Mouse (Mus musculus): ENCODE data around the gene Disp1.

Disp1 gene

GRCm38 (mm10) chr1:183220796-183221718 is at the start of gene Disp1:
Gene Disp1 (minus strand): TSS chr1:183221522.
- no peak for TF ChIP-seq GATA4 (IDR thresholded peaks at IDR 0.05; ENCODE audit: insufficient replicate concordance, low read length)

- no peak for TF ChIP-seq GATA4 (IDR thresholded peaks at IDR 0.05; ENCODE audit: insufficient replicate concordance, low read length)
Observed at GRCm38 (mm10) chr1:183267666-183268065, 46.3 kb upstream of the Disp1 start.

GRCm38 (mm10) chr1:183265921-183266467 is 44.7 kb upstream of the Disp1 start:
- TF ChIP-seq GATA4 (IDR thresholded peaks at IDR 0.05; ENCODE audit: insufficient replicate concordance, low read length), result no peak

- no peak for TF ChIP-seq GATA4 (IDR thresholded peaks at IDR 0.05; ENCODE audit: insufficient replicate concordance, low read length)
Observed at GRCm38 (mm10) chr1:183264145-183265008, 43.1 kb upstream of the Disp1 start.

- no peak for TF ChIP-seq GATA4 (IDR thresholded peaks at IDR 0.05; ENCODE audit: insufficient replicate concordance, low read length)
Observed at GRCm38 (mm10) chr1:183252574-183252973, 31.3 kb upstream of the Disp1 start.

GRCm38 (mm10) chr1:183251818-183252217 is 30.5 kb upstream of the Disp1 start:
- no peak for TF ChIP-seq GATA4 (IDR thresholded peaks at IDR 0.05; ENCODE audit: insufficient replicate concordance, low read length)

GRCm38 (mm10) chr1:183250612-183251011 is 29.3 kb upstream of the Disp1 start:
- TF ChIP-seq GATA4 (IDR thresholded peaks at IDR 0.05; ENCODE audit: insufficient replicate concordance, low read length), result no peak

GRCm38 (mm10) chr1:183248144-183248543 is 26.8 kb upstream of the Disp1 start:
- TF ChIP-seq GATA4 (IDR thresholded peaks at IDR 0.05; ENCODE audit: insufficient replicate concordance, low read length), result no peak

GRCm38 (mm10) chr1:183243293-183243692 is 22.0 kb upstream of the Disp1 start:
- no peak for TF ChIP-seq GATA4 (IDR thresholded peaks at IDR 0.05; ENCODE audit: insufficient replicate concordance, low read length)

GRCm38 (mm10) chr1:183237901-183238300 is 16.6 kb upstream of the Disp1 start:
- TF ChIP-seq GATA4 (IDR thresholded peaks at IDR 0.05; ENCODE audit: insufficient replicate concordance, low read length), result no peak

GRCm38 (mm10) chr1:183236460-183236859 is 15.1 kb upstream of the Disp1 start:
- TF ChIP-seq GATA4 (IDR thresholded peaks at IDR 0.05; ENCODE audit: insufficient replicate concordance, low read length), result no peak

- TF ChIP-seq GATA4 (IDR thresholded peaks at IDR 0.05; ENCODE audit: insufficient replicate concordance, low read length), result no peak
Observed at GRCm38 (mm10) chr1:183233679-183234174, 12.4 kb upstream of the Disp1 start.

GRCm38 (mm10) chr1:183232985-183233678 is 11.8 kb upstream of the Disp1 start:
- TF ChIP-seq GATA4 (IDR thresholded peaks at IDR 0.05; ENCODE audit: insufficient replicate concordance, low read length), result no peak

GRCm38 (mm10) chr1:183227469-183227868 is 6.1 kb upstream of the Disp1 start:
- TF ChIP-seq GATA4 (IDR thresholded peaks at IDR 0.05; ENCODE audit: insufficient replicate concordance, low read length), result no peak

- no peak for TF ChIP-seq GATA4 (IDR thresholded peaks at IDR 0.05; ENCODE audit: insufficient replicate concordance, low read length)
Observed at GRCm38 (mm10) chr1:183219021-183219420, 2.3 kb downstream of the Disp1 start.

Data from liver, adult (tissue).